Mouse (Mus musculus): Measurements from ENCODE around the gene Camkmt. TPM values are rescaled to one million over a fixed set of nuclear protein-coding genes. Genes with fewer than 3 reads are reported as not detected.

The Camkmt gene
- polyA plus RNA-seq, 1 experiment from 2014 or later: 16.4 TPM

DNA sequence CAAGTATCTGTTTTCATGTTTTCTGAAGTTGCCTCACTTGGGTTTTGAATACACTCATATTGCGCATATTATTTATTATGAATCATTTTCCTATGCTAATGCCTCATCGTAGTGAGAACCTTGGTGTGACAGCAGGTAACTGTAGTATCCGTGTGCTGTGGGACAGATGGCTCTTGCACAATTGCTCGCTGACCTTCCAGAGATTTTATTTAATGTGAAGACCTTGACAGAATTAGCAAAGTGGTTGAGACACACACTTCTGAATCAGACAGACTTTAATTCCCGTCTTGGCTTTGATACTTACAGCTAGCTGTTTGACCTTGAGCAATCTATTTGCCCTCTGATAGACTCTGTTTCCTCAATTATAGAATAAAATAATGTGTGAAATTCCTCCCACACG lies 262.8 kb downstream of the Camkmt start:
- WGBS: 82% methylated on average over 6 of the region's 6 CpGs
- Histone ChIP-seq H3K9me3 (ENCODE audit: control insufficient read depth, low read length) (no peaks in the 10 kb centered on the region), H3K27ac (ENCODE audit: low read length) (no peak overlapping the region), H3K4me1 (ENCODE audit: control insufficient read depth, insufficient read depth, low read length) (no peaks in the 10 kb centered on the region), H3K36me3 (ENCODE audit: control insufficient read depth, insufficient read depth, low read length) (no peaks in the 10 kb centered on the region), H3K27me3 (replicated peaks; ENCODE audit: control insufficient read depth, insufficient read depth, low read length) (no peaks in the 10 kb centered on the region), H3K4me3 (ENCODE audit: low read length) (no peak overlapping the region), H3K4me2 (ENCODE audit: low read depth, low read length) (no peak overlapping the region), H3K9ac (ENCODE audit: low read depth, low read length) (no peak overlapping the region)
- ATAC-seq: no peak

DNA sequence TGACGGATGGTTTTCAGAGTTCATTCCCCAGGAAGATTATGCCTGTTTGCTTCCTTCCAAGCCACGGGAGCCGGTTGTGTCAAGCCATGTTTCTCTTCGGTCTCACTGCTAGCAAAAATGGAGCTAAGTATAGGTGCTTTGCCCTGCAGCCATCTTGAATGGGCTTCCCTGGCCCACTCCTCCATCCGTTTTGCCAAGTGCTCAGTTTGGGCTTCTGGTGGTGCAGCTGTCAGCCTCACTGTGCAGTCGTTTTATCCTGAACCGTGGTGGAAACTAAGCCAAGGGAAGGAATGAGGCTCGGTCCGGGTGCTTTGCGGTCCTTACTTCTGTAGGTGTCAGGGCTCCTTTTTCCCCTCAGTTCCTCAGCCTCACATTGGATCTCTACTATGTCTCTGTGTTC lies 263.3 kb downstream of the Camkmt start:
- Histone ChIP-seq H3K4me3 (ENCODE audit: low read length) (no peak overlapping the region), H3K9ac (ENCODE audit: low read depth, low read length) (no peak overlapping the region), H3K27ac (ENCODE audit: low read length) (no peak overlapping the region), H3K27me3 (replicated peaks; ENCODE audit: control insufficient read depth, insufficient read depth, low read length) (no peaks in the 10 kb centered on the region), H3K36me3 (ENCODE audit: control insufficient read depth, insufficient read depth, low read length) (no peaks in the 10 kb centered on the region), H3K4me1 (ENCODE audit: control insufficient read depth, insufficient read depth, low read length) (no peaks in the 10 kb centered on the region), H3K4me2 (ENCODE audit: low read depth, low read length) (no peak overlapping the region), H3K9me3 (ENCODE audit: control insufficient read depth, low read length) (no peaks in the 10 kb centered on the region)
- ATAC-seq: no peak
- WGBS: 82% methylated on average over 10 of the region's 10 CpGs

DNA sequence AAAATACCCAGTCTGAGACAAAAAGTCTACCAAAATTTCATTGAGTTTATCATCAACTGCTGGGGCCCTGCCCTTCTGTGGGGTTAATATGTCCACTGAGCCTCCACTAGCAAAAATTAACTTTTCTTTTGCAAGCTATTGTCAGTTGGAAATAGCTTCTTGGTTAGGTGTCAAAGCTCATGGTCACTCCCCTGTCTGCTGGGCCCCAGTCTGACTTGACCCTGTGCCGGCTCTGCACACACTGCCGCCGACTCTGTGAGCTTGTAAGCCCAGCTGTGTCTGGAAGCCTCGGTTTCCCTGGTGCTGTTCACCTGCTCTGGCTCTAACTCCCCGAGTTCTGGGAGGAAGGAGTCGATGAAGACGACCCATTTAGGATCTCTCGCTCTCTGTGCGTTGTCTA lies 265.0 kb downstream of the Camkmt start:
- Histone ChIP-seq H3K4me2 (ENCODE audit: low read depth, low read length) (no peak overlapping the region), H3K27ac (ENCODE audit: low read length) (no peak overlapping the region), H3K4me3 (ENCODE audit: low read length) (no peak overlapping the region), H3K9ac (ENCODE audit: low read depth, low read length) (no peak overlapping the region), H3K27me3 (replicated peaks; ENCODE audit: control insufficient read depth, insufficient read depth, low read length) (no peaks in the 10 kb centered on the region), H3K36me3 (ENCODE audit: control insufficient read depth, insufficient read depth, low read length) (no peaks in the 10 kb centered on the region), H3K9me3 (ENCODE audit: control insufficient read depth, low read length) (no peaks in the 10 kb centered on the region), H3K4me1 (ENCODE audit: control insufficient read depth, insufficient read depth, low read length) (no peaks in the 10 kb centered on the region)
- no peak for ATAC-seq
- WGBS: 90% methylated on average over 9 of the region's 9 CpGs

DNA sequence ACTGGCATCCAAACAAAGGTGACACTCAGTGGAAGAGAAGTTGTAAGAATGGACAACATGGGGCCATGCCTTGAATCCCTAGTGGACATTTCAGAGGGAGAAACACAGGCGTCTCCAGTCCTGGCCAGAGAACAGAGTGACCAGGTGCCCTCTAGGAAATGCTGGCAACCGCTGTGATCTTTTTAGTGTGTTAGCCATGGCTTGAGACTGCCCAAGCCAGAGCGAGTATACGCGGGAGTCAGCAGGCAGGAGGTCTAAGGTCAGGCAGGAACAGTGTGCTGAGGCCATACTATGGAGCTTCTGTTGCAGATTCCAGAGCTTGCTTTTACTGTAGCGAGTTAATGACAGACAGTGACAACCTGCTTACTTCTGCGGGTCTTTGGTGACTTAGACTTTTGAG lies 270.7 kb downstream of the Camkmt start:
- Histone ChIP-seq H3K4me1 (ENCODE audit: control insufficient read depth, insufficient read depth, low read length) (0 out of 2 replicates have a peak, but pooled peaks cover 2% of the 10 kb centered on the region), H3K9me3 (ENCODE audit: control insufficient read depth, low read length) (no peaks in the 10 kb centered on the region), H3K9ac (ENCODE audit: low read depth, low read length) (no peak overlapping the region), H3K36me3 (ENCODE audit: control insufficient read depth, insufficient read depth, low read length) (no peaks in the 10 kb centered on the region), H3K4me2 (ENCODE audit: low read depth, low read length) (no peak overlapping the region), H3K4me3 (ENCODE audit: low read length) (no peak overlapping the region), H3K27me3 (replicated peaks; ENCODE audit: control insufficient read depth, insufficient read depth, low read length) (no peaks in the 10 kb centered on the region), H3K27ac (ENCODE audit: low read length) (no peak overlapping the region)
- 82% methylated on average over 7 of the region's 7 CpGs for WGBS
- no peak for ATAC-seq

DNA sequence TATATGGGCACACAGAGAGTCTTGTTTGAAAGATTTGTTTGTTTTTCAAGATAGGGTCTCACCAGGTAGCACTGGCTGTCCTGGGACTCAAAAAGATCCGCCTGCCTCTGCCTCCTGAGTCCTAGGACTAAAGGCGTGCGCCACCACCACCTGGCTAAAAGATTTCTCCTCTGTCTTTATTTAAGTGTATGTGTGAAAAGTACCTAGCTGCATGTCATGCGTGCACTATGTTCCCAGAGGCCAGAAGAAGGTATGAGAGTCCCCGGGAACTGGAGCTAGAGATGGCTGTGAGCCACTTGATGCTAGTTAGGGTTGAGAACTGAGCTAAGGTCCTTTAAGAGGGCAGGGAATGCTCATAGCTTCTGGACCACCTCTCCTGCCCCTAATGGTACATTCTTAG lies 277.0 kb downstream of the Camkmt start:
- WGBS: 94% methylated on average over 5 of the region's 5 CpGs
- Histone ChIP-seq H3K4me3 (ENCODE audit: low read length) (no peak overlapping the region), H3K27ac (ENCODE audit: low read length) (no peak overlapping the region), H3K36me3 (ENCODE audit: control insufficient read depth, insufficient read depth, low read length) (no peaks in the 10 kb centered on the region), H3K9ac (ENCODE audit: low read depth, low read length) (no peak overlapping the region), H3K4me1 (ENCODE audit: control insufficient read depth, insufficient read depth, low read length) (0 out of 2 replicates have a peak, but pooled peaks cover 2% of the 10 kb centered on the region), H3K9me3 (ENCODE audit: control insufficient read depth, low read length) (no peaks in the 10 kb centered on the region), H3K27me3 (replicated peaks; ENCODE audit: control insufficient read depth, insufficient read depth, low read length) (no peaks in the 10 kb centered on the region), H3K4me2 (ENCODE audit: low read depth, low read length) (no peak overlapping the region)
- no peak for ATAC-seq

DNA sequence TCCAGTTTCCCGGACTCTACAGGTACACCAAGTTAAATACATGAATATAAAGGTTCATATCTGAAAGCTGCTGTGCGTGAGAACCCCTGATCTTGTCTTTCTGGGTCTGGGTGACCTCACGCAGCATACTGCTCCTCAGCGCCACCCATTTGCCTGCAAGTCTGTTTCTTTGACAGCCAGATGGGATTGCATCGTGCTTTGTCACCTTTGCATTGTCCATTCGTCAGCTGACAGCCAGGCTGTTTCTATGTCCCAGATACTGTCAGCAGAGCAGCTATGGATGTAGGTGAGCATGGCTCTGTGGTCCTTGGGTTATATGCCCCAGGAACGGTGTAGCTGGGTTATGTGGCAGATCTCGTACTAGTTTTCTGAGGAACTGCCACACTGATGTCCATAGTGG lies 278.4 kb downstream of the Camkmt start:
- H3K9me3 ChIP-seq (ENCODE audit: control insufficient read depth, low read length): no peaks in the 10 kb centered on the region
- 75% methylated on average over 8 of the region's 8 CpGs for WGBS
- no peak overlapping the region for H3K27ac ChIP-seq (ENCODE audit: low read length)
- no peak overlapping the region for H3K4me3 ChIP-seq (ENCODE audit: low read length)
- no peak overlapping the region for H3K4me2 ChIP-seq (ENCODE audit: low read depth, low read length)
- no peak overlapping the region for H3K9ac ChIP-seq (ENCODE audit: low read depth, low read length)
- no peak for ATAC-seq
- H3K27me3 ChIP-seq (replicated peaks; ENCODE audit: control insufficient read depth, insufficient read depth, low read length): no peaks in the 10 kb centered on the region
- H3K4me1 ChIP-seq (ENCODE audit: control insufficient read depth, insufficient read depth, low read length): 0 out of 2 replicates have a peak, but pooled peaks cover 1% of the 10 kb centered on the region
- H3K36me3 ChIP-seq (ENCODE audit: control insufficient read depth, insufficient read depth, low read length): no peaks in the 10 kb centered on the region

DNA sequence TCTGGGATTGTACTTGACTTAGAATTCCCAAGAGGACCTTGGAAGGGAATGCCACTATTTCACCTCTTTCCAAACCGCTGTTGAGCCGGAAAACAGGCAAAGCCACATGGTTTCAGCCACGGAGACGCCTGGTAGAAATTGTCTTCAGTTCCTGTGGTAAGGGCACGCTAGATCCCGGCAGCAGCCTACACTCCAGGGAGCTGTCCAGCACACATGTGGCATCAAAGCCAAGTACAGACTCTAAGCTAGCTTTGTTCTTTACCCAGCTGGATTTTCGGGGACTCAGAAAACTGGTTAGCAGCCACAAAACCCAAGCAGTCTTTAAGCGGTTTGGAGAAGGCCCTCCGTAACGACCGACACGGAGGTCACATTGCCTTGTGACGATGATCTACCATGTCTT lies 281.7 kb downstream of the Camkmt start:
- H3K4me1 ChIP-seq (ENCODE audit: control insufficient read depth, insufficient read depth, low read length): no peaks in the 10 kb centered on the region; the same call in 1 of the 2 replicates
- H3K36me3 ChIP-seq (ENCODE audit: control insufficient read depth, insufficient read depth, low read length): no peaks in the 10 kb centered on the region
- H3K9me3 ChIP-seq (ENCODE audit: control insufficient read depth, low read length): no peaks in the 10 kb centered on the region
- ATAC-seq: no peak
- WGBS: 65% methylated on average over 13 of the region's 13 CpGs
- no peak overlapping the region for H3K4me3 ChIP-seq (ENCODE audit: low read length)
- H3K9ac ChIP-seq (ENCODE audit: low read depth, low read length): no peak overlapping the region
- no peak overlapping the region for H3K4me2 ChIP-seq (ENCODE audit: low read depth, low read length)
- H3K27ac ChIP-seq (ENCODE audit: low read length): no peak overlapping the region
- H3K27me3 ChIP-seq (replicated peaks; ENCODE audit: control insufficient read depth, insufficient read depth, low read length): no peaks in the 10 kb centered on the region

DNA sequence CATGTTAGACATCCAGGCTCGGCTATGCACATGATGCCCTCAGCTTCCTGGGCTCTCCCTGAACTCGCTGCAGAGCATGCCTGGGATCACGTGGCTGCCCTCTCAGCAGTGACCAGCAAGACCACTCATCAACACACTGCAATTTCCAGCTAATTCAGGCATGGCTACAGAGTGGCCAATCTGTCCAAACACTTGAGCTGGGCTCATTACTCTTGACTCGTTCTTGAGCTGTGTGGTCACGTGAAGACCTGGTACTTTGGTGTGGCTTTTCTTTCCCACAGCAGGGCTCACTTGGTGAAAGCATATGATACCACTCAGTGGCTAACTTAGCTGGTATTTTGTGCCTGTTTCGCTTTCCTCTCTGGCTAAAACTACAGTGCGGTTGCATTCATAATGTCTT lies 282.2 kb downstream of the Camkmt start:
- WGBS: 85% methylated on average over 7 of the region's 7 CpGs
- Histone ChIP-seq H3K4me3 (ENCODE audit: low read length) (no peak overlapping the region), H3K27ac (ENCODE audit: low read length) (no peak overlapping the region), H3K4me2 (ENCODE audit: low read depth, low read length) (no peak overlapping the region), H3K4me1 (ENCODE audit: control insufficient read depth, insufficient read depth, low read length) (no peaks in the 10 kb centered on the region; the same call in 1 of the 2 replicates), H3K27me3 (replicated peaks; ENCODE audit: control insufficient read depth, insufficient read depth, low read length) (no peaks in the 10 kb centered on the region), H3K36me3 (ENCODE audit: control insufficient read depth, insufficient read depth, low read length) (no peaks in the 10 kb centered on the region), H3K9ac (ENCODE audit: low read depth, low read length) (no peak overlapping the region), H3K9me3 (ENCODE audit: control insufficient read depth, low read length) (no peaks in the 10 kb centered on the region)
- ATAC-seq: no peak

DNA sequence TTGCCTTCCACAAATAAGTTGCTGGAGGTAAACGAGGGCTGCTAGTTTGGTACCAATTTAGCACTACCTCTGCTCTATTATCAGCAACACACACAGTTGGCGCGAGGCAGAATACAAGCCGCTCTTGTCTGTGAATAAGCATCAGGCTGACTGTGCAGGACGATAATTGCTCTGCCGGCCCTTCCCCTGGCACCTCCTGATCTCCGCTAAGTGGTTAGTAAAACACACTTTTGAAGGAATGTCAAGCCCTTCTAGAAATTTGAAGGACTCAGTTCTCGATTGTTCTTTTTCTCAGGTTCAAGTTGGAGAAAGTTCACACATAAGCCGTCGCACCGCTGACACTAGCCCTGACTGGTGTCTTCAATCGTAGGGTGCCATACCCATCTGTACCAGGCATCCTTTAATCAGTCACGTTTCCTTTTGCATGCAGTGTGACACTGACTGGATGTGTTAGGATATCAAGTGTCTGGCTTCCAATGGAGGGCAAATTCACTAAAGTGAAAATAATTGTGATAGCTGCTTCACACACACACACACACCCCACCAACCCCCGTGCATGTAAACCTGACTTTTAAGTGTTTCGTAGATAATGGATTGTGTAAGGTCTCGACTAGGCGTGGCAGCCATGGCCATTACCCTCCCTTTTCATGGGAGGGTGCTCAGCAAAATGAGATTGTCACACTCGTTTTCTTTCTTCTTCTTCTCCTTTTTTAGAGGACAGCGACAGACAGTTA lies 283.9 kb downstream of the Camkmt start:
- 82% methylated on average over 19 of the region's 19 CpGs for WGBS
- Histone ChIP-seq H3K36me3 (ENCODE audit: control insufficient read depth, insufficient read depth, low read length) (no peaks in the 10 kb centered on the region), H3K27ac (ENCODE audit: low read length) (no peak overlapping the region), H3K9ac (ENCODE audit: low read depth, low read length) (no peak overlapping the region), H3K4me3 (ENCODE audit: low read length) (no peak overlapping the region), H3K9me3 (ENCODE audit: control insufficient read depth, low read length) (no peaks in the 10 kb centered on the region), H3K4me2 (ENCODE audit: low read depth, low read length) (no peak overlapping the region), H3K27me3 (replicated peaks; ENCODE audit: control insufficient read depth, insufficient read depth, low read length) (no peaks in the 10 kb centered on the region), H3K4me1 (ENCODE audit: control insufficient read depth, insufficient read depth, low read length) (no peaks in the 10 kb centered on the region; the same call in 1 of the 2 replicates)
- ATAC-seq: no peak

DNA sequence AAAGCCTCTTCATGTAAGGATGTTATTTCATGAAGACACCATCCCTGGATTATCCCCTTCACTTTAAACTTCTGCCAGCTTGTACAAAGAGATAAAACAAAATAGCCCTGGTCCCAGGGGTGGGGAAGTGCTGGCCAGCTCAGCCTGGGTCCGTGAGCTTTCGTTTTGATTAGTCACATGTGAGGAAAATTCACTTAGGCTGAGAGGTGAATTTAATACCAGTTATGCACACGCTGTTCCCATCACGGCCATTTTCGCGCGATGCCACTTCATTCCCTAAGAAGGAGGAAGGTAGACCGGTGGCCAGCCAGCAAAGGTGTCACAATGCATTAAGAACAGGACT lies 284.5 kb downstream of the Camkmt start:
- ATAC-seq: no peak
- no peak overlapping the region for H3K9ac ChIP-seq (ENCODE audit: low read depth, low read length)
- H3K4me2 ChIP-seq (ENCODE audit: low read depth, low read length): no peak overlapping the region
- H3K36me3 ChIP-seq (ENCODE audit: control insufficient read depth, insufficient read depth, low read length): no peaks in the 10 kb centered on the region
- 70% methylated on average over 8 of the region's 8 CpGs for WGBS
- H3K4me3 ChIP-seq (ENCODE audit: low read length): no peak overlapping the region
- no peaks in the 10 kb centered on the region; the same call in 1 of the 2 replicates for H3K4me1 ChIP-seq (ENCODE audit: control insufficient read depth, insufficient read depth, low read length)
- no peaks in the 10 kb centered on the region for H3K9me3 ChIP-seq (ENCODE audit: control insufficient read depth, low read length)
- no peaks in the 10 kb centered on the region for H3K27me3 ChIP-seq (replicated peaks; ENCODE audit: control insufficient read depth, insufficient read depth, low read length)
- H3K27ac ChIP-seq (ENCODE audit: low read length): no peak overlapping the region

All from intestine, embryonic 16.5 days (tissue).